Mouse (Mus musculus) lung, postnatal 10 days (tissue): Measurements from ENCODE around the gene Nufip2.

ENCODE experiments used
- DNase-seq: peaks from one replicate; pipeline ENCODE4 v3.0.0; 2021

The Nufip2 gene

DNA sequence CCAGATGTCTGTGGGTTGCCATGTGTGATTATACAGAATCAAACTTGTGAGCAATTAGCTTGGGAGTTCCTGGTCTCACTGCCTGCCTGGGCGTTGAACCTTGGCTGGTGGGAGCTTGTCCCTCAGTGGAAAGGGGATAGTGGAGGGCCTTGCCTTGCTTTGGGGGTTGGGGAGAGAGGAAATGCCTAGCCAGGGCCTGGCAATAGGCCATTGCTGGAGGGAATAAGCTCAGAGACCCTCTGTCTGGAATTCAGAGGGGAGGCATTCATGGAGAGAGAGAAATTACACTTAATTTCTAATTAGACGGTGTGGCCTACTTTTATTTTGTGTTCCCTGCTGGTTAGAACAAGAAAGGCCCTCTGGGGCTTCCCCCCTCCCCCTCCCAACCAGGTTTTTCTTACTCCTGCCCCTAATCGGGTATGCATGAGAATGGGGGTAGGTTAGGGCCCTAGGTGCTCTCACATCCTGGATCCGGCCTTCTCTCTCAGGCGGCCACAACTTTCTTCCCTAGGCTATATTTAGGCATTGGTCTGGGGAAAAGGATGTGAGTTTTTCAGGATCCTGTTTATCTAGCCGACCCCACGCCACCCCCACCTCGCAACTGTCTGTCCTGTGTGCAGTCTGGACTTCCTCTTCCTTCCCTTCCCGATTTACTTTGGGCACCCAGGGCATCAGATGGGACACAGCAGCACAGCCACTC lies 89.9 kb downstream of the Nufip2 start:
- DNase-seq = peak; percentile 63

DNA sequence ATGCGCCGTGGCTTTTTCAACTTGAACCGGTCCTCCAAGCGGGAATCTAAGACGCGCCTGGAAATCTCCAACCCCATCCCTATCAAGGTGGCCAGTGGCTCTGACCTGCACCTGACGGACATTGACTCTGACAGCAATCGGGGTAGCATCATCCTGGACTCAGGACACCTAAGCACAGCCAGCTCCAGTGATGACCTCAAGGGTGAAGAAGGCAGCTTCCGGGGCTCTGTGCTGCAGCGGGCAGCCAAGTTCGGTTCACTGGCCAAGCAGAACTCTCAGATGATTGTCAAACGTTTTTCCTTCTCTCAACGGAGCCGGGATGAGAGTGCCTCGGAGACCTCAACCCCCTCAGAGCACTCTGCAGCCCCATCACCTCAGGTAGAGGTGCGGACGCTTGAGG lies 91.5 kb downstream of the Nufip2 start:
- DNase-seq = no peak

DNA sequence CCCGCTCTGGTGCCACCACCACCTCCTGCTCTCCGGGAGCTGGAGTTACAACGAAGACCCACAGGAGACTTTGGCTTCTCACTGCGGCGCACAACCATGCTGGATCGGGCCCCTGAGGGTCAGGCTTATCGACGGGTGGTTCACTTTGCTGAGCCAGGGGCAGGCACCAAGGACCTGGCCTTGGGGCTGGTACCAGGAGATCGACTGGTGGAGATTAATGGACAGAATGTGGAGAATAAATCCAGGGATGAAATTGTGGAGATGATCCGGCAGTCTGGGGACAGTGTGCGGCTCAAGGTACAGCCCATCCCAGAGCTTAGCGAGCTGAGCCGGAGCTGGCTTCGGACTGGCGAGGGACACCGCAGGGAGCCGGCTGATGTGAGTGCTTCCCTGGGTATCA lies 92.0 kb downstream of the Nufip2 start:
- DNase-seq = no peak

DNA sequence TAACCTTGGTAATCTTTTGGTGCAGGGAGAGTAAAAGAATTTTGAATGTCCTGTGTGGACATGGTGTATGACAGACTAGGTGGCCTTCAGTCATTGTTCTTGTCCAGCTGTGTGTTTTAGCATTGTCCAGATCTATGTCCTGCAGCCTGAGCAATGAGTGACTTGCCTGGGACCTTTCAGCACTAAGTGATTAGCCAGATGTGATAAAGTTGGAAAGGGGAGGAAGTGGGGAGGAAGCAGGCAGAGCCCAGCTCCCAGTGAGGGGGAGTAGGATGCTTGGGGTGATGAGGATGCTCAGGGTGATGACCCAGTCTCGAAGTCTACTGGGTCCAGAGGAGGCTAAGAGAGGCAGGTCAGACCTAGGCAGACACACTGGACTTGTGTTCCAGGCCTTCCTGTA lies 93.3 kb downstream of the Nufip2 start:
- no peak for DNase-seq

DNA sequence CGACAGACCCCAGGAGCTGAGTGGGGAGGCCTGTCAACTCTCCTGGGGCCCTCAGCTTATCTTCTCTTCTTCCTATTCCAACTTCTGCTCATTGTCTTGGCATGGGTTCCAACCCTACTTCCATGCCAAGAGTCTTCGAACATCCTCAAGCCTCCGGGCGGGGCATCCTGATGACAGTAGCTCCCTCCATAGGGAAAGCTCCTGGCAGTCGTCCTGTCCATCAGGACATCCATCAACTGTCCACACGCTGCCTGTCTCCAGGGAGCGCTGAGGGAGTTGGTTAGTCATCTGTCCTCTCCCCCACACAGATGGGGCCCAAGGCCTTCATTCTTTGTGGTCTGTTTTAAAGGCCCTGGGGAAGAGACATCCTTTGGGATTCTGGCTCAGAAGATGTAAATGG lies 95.1 kb downstream of the Nufip2 start:
- peak; percentile 76 for DNase-seq

DNA sequence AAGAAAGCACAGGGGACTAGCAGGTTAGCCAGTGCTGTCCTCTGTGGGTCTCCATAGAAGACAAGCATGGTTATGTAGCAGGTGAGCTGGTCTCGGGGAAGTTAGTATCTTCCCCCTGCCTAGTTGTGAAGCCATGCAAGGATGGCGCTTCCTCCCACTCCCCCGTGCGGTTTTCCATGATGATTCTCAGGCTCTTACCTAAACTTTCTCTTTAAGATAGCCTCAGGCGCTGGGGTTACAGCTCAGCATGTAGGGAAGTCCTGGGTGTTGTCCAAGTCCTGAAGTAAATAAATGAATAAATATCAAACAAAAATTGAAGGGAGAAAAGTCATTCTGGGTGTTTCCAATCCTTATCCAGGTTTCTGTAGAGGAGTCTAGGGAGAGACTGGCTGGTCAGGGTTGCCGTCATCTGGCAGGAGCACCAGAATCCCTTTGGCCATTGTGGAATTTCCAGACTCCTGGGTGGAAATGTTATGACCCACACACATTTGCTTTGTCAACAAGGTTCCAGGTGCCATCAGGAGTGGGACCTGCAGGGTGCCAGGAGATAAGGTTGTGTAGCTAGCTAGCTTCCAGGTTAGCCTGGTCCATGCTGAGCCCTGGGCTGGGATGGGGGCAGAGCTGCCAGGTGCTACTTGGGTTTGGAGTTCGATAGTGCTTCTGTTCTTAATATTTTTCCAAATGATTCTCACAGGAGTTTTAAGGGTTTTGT lies 96.3 kb downstream of the Nufip2 start:
- no peak for DNase-seq

DNA sequence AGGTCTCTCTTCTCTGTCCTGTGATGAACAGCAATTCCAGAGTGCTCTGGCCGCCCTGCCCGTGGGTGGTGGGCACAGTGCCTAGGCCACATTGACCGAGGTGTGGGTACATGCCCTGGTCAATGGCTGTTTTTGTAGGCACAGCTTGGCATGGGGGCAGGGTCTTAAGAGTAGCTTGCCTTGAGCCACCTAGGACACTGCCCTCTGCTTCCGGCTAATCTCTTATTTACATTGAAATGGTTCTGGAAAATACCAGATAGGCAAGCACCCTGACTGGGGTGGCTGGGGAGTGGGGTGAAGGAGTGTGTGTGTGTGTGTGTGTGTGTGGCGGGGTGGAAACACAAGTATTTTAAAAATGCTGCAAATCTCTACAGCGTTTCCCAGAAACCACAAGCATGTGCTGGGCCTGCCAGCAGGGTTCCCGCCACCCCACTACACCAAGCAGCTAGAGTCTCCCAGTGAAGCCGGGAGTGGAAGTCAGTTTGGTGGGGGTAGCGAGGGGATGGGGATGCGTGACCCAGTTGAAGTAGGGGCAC lies 97.3 kb downstream of the Nufip2 start:
- DNase-seq = peak; percentile 69

DNA sequence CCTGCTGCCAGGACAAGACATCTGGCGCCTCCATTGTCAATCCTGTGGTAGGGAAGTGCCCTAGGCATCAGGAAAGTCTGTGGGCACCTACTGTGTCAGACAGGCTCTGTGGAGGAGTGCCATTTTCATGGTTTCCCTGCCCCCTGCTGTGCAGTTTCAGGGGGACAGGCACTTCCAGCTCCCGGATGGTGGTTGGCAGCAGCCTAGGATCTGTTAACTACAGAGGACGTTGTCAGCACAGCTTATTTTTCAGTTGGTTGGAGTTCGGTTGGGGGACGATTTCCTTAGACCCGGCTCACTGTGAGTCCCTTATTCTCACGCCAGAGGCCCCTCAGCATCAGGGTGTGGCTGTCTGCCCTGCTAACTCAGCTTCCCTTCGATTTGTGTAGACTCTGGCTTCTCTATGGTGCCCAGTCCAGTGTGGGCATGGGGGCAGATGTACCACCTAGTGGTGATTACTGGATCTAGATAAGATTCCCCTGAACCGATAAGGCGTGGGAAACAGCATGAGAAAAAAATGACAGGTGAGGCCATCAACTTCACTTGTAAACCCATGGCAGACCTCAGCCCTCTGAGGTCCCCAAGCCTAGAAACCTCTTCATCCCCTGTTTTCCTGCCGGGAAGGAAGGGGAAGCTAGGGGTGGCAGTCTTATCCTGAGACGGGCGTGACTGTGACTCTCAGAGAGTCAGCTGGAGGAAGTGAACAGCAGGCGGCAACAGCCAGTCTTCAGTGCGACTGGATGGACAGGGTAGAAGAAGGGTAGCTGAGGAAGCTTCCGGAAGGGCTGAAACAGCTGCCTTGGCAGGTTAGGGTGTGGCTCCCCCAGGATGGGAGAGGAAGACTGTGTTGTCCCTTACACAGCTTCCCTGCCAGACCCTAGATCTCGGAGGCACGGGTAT lies 98.0 kb downstream of the Nufip2 start:
- peak; percentile 84 for DNase-seq

DNA sequence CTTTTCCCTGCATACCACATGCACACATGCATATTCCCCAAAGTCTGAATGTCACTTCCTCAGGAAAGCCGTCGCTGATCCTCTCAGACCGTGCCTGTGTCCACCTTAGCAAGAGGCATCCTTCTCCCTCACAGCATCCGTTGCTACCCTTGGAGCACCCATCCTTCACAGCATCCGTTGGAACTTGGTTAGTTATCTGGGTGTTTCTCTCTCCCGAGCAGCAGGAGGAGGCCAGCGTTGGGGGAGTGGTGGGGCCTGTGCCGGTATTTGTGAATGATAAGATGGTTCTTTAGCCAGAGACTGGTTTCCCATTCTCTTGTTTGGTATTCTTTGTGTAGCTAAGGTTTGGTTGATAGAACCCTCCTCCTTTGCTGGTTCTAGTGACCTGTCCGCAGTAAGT lies 98.9 kb downstream of the Nufip2 start:
- DNase-seq = no peak

DNA sequence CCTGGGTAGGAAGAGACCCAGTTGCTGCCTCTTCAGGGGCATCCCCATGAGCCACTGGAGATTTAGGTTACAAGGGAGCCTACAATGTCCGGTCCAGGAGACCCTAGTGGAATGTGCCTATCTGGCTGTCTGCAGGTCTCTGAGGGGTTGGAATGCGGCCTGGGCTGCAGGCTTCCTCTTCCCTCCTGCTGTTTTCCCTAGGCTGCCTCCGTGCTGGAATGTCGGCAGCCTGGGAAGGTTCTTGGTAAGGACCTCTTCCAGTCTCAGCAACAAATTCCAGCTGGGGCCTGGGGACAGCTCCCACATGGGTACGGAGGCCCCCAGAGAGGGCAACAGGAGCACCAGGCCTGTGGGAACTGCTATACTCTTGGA lies 99.4 kb downstream of the Nufip2 start:
- DNase-seq = no peak

DNA sequence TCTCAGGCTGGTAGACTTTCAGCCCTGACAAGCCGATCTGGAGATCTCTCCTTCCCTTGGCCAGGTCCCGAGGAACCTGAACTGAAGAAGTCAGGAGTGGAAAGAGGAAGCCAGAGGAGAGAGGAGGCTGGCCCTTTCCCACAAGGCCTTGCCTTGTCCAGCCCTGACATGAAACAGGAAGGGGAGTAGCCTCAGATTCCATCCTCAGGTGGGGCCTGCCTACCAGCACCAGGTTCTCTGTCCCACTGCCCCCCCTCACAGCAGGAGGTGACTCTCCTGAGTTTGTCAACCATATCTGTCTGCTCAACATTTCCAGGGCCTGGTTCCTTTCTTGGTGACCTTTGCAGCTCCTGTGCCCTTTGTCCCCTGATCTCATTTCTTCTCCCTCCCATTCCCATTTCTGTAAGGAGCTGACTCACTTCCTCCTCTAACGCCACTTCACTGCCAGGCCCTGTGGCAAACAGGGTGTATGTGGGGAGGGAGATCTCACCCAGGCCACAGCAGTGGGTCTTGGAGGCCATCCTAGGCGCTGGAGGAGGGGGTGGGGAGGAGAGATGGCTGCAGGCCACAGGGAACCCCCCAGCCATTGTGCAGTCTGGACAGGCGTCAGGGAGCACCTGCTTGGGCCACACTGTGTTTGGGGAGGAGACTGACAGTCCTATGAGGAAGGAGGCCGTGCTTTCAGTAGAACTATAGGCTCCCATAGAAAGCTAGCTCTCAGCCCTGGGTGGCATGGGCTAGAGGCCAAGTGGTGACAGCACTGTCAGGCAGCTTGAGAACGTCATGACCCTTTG lies 100.0 kb downstream of the Nufip2 start:
- peak; percentile 61 for DNase-seq

DNA sequence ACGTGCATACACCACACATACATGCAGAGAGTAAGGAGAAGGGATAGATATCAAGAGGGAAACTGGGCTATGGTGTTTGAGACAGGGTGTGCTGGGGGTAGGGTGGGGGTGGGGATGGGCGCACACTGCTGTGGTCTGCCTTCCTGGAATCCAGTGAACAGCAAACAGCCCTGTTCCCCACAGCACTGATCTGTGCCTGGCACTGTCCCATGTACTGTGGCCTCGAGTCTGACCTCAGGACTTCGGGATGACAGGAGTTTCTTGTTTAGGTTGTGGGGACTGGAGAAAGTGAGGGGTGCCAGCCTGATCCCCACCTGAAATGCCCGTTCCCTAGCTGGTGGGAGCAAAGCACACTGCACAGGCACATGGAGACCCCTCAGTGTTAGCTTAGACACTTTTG lies 101.8 kb downstream of the Nufip2 start, which contains the start of gene Gm10277:
Gene Gm10277, minus strand, starts transcription at position 41 of the 400 bp plus-strand sequence.
- no peak for DNase-seq

DNA sequence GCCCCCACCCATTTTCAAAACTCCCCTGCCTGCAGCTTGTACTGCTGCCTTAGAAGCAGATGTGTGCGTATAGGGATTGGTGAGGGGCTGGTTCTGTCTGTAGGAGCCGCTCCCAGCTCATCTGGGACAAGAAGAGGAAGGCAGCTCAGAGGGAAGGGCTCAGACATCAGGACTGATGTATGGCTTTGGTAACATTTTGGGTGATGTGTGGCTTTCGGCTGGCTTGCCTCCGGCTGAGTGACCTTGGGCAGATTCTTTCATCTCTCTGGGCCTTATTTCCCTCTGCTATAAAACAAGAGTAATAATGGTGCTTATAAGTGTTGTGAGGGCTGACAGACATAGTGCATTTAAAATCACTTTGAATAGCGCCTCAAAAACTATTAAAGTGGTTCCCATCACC lies 103.6 kb downstream of the Nufip2 start:
- DNase-seq = no peak

DNA sequence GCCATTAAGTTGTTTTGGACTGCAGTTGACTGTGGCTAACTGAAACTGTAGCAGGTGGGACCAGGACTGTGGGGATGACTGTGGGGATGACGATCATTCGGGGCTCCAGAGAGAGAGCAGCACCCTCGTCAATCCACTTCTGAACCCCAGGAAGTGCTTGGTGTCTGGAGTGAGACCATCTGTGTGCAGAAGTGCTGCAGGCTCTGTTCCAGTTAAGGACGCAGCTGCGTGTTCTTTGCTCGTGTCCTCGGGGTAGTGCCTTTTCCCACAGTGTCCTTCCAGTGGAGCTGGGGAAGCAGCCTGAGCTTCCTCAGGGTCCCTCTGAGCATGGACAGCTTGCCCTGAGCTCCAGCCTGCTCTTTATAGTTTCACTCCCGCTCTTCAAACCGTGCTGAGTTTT lies 104.3 kb downstream of the Nufip2 start:
- DNase-seq = no peak

DNA sequence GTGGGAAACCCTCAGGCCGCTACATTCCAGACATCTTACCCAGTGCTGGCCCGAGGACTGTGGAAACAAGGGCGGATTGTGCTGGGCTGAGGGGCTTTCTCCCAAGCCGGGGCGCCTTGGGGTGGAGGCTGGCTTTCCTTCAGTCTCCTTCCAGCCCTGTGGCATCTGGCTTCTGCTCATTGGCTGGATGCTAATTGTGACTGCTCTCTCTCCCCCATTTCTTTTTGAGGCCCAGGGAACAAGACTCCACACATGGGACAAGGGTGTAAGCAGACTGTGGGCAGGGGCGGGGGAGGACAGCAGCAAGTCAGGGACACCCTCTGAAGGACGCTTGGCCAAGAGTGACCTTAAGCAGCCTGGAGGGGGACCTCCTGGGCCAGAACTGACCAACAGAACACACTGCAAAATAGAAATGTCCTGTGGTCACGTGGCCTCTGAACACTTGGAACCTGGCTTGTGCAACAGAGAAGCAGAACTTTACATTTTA lies 105.3 kb downstream of the Nufip2 start:
- DNase-seq = no peak
